Mouse (Mus musculus) stomach, postnatal 0 days (tissue): ENCODE results near the gene Rpap3.

Experiments used
- CTCF ChIP-seq: IDR thresholded peaks from 2 replicates; pipeline ENCODE4 v1.5.1; 2016; ENCODE audit warnings: antibody characterized with exemption, low read depth, mild to moderate bottlenecking, moderate library complexity
- EP300 ChIP-seq: optimal IDR thresholded peaks from 2 replicates; pipeline ENCODE3; 2016; ENCODE audit warnings: antibody characterized with exemption

- TF ChIP-seq CTCF = no peak
- no peak for TF ChIP-seq EP300
Observed at GRCm38 (mm10) chr15:97721008-97721701, 15.5 kb upstream of the Rpap3 start.
